Mouse (Mus musculus) limb, embryonic 15.5 days (tissue): Measurements from ENCODE around the gene Lrrc75a. TPM values are rescaled to one million over a fixed set of nuclear protein-coding genes. Genes with fewer than 3 reads are reported as not detected.

ENCODE experiments used
- ATAC-seq: fragments of 200-750 bp; cut with Nextera tagmentation; 2 replicates; pipeline ENCODE4 v1.8.0; 2017; ENCODE audit warnings: low read depth, moderate TSS enrichment; ENCODE audit not compliant: insufficient number of reproducible peaks, low FRiP score, low TSS enrichment
- H3K27ac ChIP-seq: fragments of 300-500 bp; sonication (generic); 2 replicates; pipeline ENCODE4 v1.5.1; 2015; ENCODE audit warnings: moderate library complexity, mild to moderate bottlenecking, inconsistent platforms
- H3K27me3 ChIP-seq: fragments of 300-500 bp; sonication (generic); 2 replicates; pipeline ENCODE4 v1.6.1; 2015; ENCODE audit warnings: inconsistent platforms
- H3K36me3 ChIP-seq: fragments of 300-500 bp; sonication (generic); 2 replicates; pipeline ENCODE4 v1.6.1; 2015; ENCODE audit warnings: inconsistent platforms
- H3K4me1 ChIP-seq: fragments of 300-500 bp; sonication (generic); 2 replicates; pipeline ENCODE4 v1.6.1; 2015; ENCODE audit warnings: inconsistent platforms
- H3K4me2 ChIP-seq: fragments of 300-500 bp; sonication (generic); 2 replicates; pipeline ENCODE4 v1.6.1; 2015; ENCODE audit warnings: mild to moderate bottlenecking, inconsistent platforms
- H3K4me3 ChIP-seq: fragments of 300-500 bp; sonication (generic); 2 replicates; pipeline ENCODE4 v1.5.1; 2015; ENCODE audit warnings: mild to moderate bottlenecking, inconsistent platforms
- H3K9ac ChIP-seq: fragments of 300-500 bp; sonication (generic); 2 replicates; pipeline ENCODE4 v1.6.1; 2015; ENCODE audit warnings: inconsistent platforms
- H3K9me3 ChIP-seq: fragments of 300-500 bp; sonication (generic); 2 replicates; pipeline ENCODE4 v1.6.1; 2016; ENCODE audit warnings: inconsistent platforms
- WGBS: fragments of 180-500 bp; shearing (Covaris S2); methylation state at CpG from one replicate; pipeline ENCODE4 v1.1.7; 2015; 5-methylcytosine and 5-hydroxymethylcytosine counted together
- polyA plus RNA-seq: library from polyadenylated mRNA; unstranded; fragments of >200 nt; fragmentation: Nextera tagmentation; extraction: Ambion mirVana; gene quantifications from 2 replicates; pipeline ENCODE4 v1.2.1, GENCODE M21; 2015

The Lrrc75a gene
- polyA plus RNA-seq, 1 experiment from 2014 or later: 14.5 TPM

DNA sequence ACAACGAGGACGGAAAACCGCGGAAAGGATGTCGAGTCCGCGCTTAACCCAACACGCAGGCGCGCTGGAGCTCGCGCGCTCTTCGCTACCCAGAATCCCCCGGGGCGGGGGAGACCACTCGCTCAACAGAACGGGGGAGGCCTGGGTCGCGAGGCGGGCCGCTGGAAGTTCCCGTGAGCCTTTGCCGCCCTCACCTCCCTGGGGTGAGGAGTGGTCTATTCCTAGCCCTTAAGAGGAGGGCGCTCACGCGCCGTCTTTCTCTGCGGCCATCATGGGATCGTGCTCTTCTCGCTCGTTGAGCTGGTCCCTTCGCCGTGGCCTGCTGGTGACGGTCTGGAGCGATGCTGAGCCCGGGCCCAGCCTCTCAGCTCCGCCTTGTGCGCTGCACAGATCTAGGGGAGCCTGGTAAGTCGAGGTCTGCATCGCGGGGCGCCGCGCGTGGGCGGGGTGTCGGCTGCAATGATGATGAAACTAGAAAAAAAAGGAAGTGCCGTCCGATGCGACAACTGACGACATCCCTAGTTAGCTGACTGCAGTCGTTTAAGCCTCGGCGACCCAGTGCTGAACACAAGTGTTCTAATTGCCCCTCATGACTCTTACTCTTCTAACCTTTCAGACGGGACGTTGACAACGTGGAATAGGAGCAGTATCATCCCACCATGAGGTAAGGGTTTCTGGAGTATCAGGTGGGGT lies 45.6 kb downstream of the Lrrc75a start:
- WGBS: under 1% methylated on average over 58 of the region's 58 CpGs
- ATAC-seq: peak; percentile 92
- Histone ChIP-seq H3K4me1 (peaks cover 37% of the 10 kb centered on the region), H3K9me3 (no peaks in the 10 kb centered on the region), H3K4me2 (peak overlapping the region; percentile 49), H3K36me3 (peaks cover 38% of the 10 kb centered on the region), H3K27ac (peak overlapping the region; percentile 96), H3K9ac (peak overlapping the region; percentile 98), H3K27me3 (no peaks in the 10 kb centered on the region), H3K4me3 (peak overlapping the region; percentile 82)

DNA sequence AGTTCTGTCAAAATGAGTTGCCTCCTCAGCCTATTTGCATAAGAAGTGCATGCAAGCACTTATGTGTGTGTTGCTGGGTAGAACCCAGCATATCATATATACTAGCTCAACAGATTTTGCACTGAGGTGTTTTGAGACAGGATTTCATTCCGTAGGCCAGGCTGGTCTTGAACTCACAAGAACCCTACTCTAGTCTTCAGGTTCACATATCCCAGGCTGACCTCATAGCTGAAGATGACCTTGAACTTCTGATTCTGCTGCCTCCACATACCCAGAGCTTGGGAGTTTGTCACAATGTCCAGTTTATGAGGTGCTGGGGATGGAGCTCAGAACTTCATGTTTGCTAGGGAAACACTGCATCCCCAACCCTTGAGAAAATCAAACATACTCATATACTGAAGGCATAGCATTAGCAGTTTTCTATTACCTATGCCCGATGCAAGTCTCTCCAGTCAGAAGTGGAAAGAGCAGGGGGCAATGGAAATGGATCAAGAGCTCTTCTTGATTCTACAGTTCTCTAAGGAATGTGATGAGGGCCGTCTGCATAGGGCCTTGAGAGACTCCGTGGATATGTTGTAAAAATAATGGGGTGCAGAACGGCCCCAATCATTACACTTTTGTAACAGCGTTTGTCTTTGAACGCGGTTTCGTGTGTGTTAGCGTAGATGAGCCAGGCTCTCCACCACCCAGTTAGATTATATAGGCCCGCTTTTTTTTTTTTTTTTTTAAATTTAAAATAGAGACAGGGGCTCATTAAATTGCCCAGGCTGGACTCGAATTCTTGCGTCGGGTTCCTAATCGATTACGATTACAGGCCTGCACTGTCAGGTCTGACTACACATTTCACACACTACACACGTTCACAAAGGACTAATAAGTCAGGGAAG lies 46.3 kb downstream of the Lrrc75a start:
- Histone ChIP-seq H3K27ac (peak overlapping the region; percentile 96), H3K9ac (peak overlapping the region; percentile 47), H3K4me2 (peak overlapping the region; percentile 49), H3K4me3 (peak overlapping the region; percentile 82), H3K9me3 (no peaks in the 10 kb centered on the region), H3K27me3 (no peaks in the 10 kb centered on the region), H3K4me1 (peaks cover 32% of the 10 kb centered on the region), H3K36me3 (peaks cover 30% of the 10 kb centered on the region)
- ATAC-seq: peak; percentile 0; the same call in 1 of the 2 replicates
- WGBS: 10% methylated on average over 17 of the region's 17 CpGs

DNA sequence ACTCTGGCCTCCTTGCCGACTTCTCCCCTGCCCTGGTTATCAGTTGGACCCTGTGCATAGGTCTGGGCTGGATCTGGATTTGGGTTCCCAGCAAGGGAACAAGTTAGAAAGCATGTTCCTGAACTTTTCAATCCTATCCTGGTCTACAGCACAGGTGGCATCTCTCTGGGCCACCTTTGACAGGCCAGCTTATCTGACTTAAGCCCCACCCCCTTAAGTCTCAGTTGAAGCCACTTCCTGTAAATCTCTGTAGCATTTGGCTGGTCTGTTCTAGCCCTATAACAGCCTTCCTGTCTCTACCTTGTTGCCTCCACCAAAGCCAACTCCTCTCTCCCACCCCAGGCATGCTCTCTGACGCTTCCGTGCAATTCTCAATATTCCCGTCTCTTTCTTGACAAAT lies 49.8 kb downstream of the Lrrc75a start:
- Histone ChIP-seq H3K27me3 (no peaks in the 10 kb centered on the region), H3K9me3 (no peaks in the 10 kb centered on the region), H3K4me1 (peaks cover 6% of the 10 kb centered on the region), H3K4me3 (no peak overlapping the region), H3K4me2 (no peak overlapping the region), H3K36me3 (no peaks in the 10 kb centered on the region), H3K27ac (no peak overlapping the region), H3K9ac (no peak overlapping the region)
- ATAC-seq: no peak
- 81% methylated on average over 4 of the region's 4 CpGs for WGBS

DNA sequence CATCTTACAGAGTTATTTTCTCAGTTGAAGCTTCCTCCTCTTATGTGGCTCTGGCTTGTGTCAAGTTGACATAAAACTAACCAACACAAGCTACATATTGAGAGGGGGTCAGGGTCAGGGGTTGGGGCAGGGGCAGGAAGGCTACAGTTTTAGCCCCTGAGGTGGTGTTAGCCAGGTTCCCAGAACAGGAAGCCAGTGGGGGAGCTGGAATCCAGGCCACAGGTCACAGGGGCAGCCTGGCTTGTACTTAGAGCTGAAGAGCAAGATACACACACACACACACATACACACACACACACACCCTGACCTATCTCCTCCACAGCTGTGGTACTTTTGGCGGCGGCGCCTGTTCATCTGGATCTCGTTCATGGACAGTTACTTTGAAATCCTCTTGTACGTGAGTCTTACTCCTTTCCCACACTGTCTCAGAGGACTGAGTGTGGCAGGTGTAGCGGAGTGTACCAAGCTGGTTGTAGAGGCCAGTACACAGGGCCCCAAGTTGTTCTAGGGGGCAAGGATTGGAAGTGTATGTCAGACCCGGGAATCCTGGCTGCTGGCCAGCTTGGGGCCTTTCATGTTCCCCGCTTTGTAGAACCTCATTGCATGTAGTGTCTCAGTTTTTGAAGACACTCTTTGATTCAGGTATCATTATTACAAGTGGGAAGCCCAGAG lies 56.3 kb downstream of the Lrrc75a start:
- H3K9ac ChIP-seq: no peak overlapping the region
- 0 out of 2 replicates have a peak, but pooled peaks have one; percentile 20 for ATAC-seq
- no peaks in the 10 kb centered on the region for H3K9me3 ChIP-seq
- WGBS: 55% methylated on average over 8 of the region's 8 CpGs
- no peak overlapping the region for H3K4me2 ChIP-seq
- H3K36me3 ChIP-seq: no peaks in the 10 kb centered on the region
- no peak overlapping the region for H3K27ac ChIP-seq
- no peak overlapping the region for H3K4me3 ChIP-seq
- H3K4me1 ChIP-seq: peaks cover 5% of the 10 kb centered on the region; the same call in 1 of the 2 replicates
- no peaks in the 10 kb centered on the region for H3K27me3 ChIP-seq

DNA sequence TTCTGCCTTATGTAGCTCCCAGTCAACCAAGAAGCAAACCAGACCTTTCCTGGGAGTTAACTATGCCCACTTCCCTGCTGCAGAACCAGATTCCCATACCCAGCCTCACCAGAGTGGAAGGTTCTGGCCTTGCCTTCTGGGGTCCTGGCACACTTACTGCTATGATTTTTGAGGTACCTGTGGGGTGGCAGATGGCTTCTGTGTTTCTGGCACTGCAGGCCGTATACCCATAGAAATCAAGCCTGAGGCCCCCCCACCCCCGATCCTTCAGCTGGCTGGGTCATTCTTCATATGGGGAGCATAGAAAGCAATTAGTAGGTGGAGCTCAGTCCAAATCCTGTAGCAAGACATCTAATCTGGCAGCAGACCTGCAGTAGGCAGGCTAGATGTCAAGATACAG lies 57.3 kb downstream of the Lrrc75a start:
- peaks cover 5% of the 10 kb centered on the region; the same call in 1 of the 2 replicates for H3K4me1 ChIP-seq
- H3K27me3 ChIP-seq: no peaks in the 10 kb centered on the region
- no peak overlapping the region for H3K27ac ChIP-seq
- no peak overlapping the region for H3K4me2 ChIP-seq
- 82% methylated on average over 2 of the region's 2 CpGs for WGBS
- H3K4me3 ChIP-seq: no peak overlapping the region
- H3K9me3 ChIP-seq: no peaks in the 10 kb centered on the region
- H3K9ac ChIP-seq: no peak overlapping the region
- no peak for ATAC-seq
- no peaks in the 10 kb centered on the region for H3K36me3 ChIP-seq

DNA sequence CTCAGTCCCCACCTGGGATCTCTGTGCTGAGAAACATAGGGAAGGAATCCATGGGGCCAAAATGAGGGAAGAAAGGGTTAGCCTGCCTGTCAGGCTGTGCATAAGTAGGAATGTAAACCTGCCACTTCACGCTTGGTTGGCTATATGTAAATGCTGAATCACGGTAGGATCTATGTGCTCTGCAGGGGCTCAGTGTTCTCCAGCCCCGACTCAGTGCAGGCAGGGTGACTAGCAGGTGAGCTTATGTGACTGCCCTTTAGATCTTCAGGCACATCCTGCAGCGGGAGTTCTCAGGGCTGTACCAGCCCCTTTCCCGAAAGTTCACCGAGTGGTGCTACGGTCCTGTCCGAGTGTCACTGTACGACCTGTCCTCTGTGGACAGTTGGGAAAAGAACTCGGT lies 58.9 kb downstream of the Lrrc75a start:
- H3K27ac ChIP-seq: no peak overlapping the region
- no peaks in the 10 kb centered on the region for H3K36me3 ChIP-seq
- H3K27me3 ChIP-seq: no peaks in the 10 kb centered on the region
- H3K9ac ChIP-seq: no peak overlapping the region
- no peak overlapping the region for H3K4me3 ChIP-seq
- ATAC-seq: no peak
- peaks cover 5% of the 10 kb centered on the region; the same call in 1 of the 2 replicates for H3K4me1 ChIP-seq
- H3K9me3 ChIP-seq: no peaks in the 10 kb centered on the region
- WGBS: 83% methylated on average over 10 of the region's 10 CpGs
- no peak overlapping the region for H3K4me2 ChIP-seq

DNA sequence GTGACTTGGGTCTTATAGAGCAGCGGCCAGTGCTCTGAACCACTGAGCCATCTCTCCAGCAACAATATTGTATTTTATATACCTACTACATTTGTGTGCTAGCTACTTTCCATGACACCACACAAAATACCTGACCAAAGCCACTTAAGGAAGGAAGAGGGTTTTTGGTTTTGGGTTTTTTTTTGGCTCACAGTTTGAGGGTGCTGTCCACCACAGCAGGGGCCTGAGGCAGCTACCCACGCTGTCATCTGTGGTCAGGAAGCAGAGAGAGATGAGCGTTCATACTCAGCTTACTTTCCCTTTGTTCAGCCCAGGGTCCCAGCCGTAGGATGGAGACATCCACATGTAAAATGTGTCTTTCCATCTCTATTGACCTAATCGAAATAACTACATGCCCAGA lies 61.3 kb downstream of the Lrrc75a start:
- Histone ChIP-seq H3K4me2 (no peak overlapping the region), H3K9me3 (no peaks in the 10 kb centered on the region), H3K4me1 (peaks cover 2% of the 10 kb centered on the region; the same call in 1 of the 2 replicates), H3K27me3 (no peaks in the 10 kb centered on the region), H3K4me3 (no peak overlapping the region), H3K27ac (no peak overlapping the region), H3K36me3 (no peaks in the 10 kb centered on the region), H3K9ac (no peak overlapping the region)
- WGBS: 87% methylated on average over 5 of the region's 5 CpGs
- no peak for ATAC-seq

DNA sequence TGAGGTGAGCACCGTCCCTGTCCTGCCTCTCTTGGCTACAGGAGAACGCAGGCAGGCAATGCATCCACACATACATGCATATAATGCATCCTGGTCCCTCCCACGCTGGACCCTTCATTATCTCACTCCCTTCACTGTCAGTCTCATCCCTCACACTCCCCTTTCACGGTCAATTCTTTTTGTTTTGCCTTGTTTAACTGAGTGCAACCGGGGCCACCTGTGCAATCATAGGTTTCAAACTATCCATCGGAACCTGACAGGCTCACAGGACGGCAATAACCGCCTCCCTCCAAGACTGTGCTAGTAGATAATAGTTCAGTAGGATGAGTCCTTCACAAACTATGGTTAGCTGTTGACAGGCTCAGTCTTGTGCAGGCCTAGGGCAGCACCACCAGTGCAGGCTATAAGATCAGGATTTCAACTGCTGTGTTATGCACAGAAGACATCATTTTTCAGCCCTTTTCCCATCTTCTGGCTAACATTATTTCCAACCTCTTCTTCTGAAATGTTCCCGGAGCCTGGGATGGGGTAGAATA lies 63.6 kb downstream of the Lrrc75a start:
- Histone ChIP-seq H3K4me2 (no peak overlapping the region), H3K9me3 (no peaks in the 10 kb centered on the region), H3K27ac (no peak overlapping the region), H3K4me1 (no peaks in the 10 kb centered on the region), H3K4me3 (no peak overlapping the region), H3K36me3 (no peaks in the 10 kb centered on the region), H3K27me3 (no peaks in the 10 kb centered on the region), H3K9ac (no peak overlapping the region)
- WGBS: 79% methylated on average over 9 of the region's 9 CpGs
- ATAC-seq: no peak

DNA sequence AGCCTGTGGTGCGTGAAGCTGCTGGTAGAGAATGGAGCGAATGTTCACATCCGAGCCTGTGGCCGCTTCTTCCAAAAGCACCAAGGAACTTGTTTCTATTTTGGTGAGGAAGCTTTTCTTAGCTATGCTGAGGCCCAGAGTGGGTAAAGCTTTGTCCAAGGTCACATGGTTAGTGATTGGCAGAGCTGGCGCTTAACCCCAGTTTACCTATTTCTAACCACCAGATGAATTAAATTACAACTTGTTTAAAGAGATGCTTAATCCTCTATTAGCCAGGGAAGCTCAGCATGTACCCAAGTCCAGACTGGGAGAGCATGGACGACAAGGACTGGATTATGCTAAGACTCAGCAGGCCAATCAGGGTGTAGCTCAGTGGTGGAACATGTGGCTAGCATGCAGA lies 65.3 kb downstream of the Lrrc75a start:
- Histone ChIP-seq H3K9ac (no peak overlapping the region), H3K9me3 (no peaks in the 10 kb centered on the region)
- ATAC-seq: no peak

DNA sequence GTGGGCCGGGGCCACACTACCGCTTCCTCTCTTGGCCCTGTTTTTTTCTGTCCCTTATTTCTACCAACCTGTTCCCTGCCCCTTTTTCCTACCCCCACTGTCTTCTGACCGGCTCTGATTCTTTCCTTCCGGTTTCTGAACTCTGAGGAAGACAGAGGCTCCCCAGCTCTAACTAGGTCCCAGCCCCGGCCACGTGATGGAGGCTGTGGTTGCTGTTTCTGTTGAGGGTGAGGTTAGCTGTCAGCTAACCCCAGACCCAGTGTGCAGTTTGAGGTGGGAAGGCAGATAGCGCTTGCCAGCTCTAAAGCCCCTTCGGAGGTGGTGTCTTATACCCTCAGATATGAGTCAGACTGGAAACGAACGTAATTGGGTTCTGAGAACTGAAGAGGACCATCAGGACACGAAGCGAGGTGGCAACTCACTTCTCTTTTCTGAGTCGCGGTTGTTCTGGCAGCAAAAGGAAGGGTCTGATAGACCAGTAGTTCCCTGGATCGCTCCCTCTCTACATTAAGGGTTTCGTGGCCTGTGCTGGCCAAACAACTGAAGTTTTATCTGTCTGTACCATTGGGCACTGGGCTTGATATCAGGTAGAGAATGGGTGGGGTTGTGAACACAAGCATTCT lies 71.7 kb downstream of the Lrrc75a start:
- no peak overlapping the region for H3K9ac ChIP-seq
- no peak for ATAC-seq
- no peaks in the 10 kb centered on the region for H3K9me3 ChIP-seq
- H3K4me1 ChIP-seq: peaks cover 13% of the 10 kb centered on the region
- peak overlapping the region; percentile 99 for H3K4me2 ChIP-seq
- no peak overlapping the region for H3K27ac ChIP-seq
- no peaks in the 10 kb centered on the region for H3K36me3 ChIP-seq
- H3K27me3 ChIP-seq: 0 out of 2 replicates have a peak, but pooled peaks cover 5% of the 10 kb centered on the region
- WGBS: 64% methylated on average over 16 of the region's 16 CpGs
- peak overlapping the region; percentile 49; the same call in 1 of the 2 replicates for H3K4me3 ChIP-seq

More for the DNA sequence above, 65.3 kb downstream of the Lrrc75a start:
- H3K36me3 ChIP-seq: no peaks in the 10 kb centered on the region
- H3K27ac ChIP-seq: no peak overlapping the region
- no peaks in the 10 kb centered on the region for H3K4me1 ChIP-seq
- no peaks in the 10 kb centered on the region for H3K27me3 ChIP-seq
- WGBS: 80% methylated on average over 6 of the region's 6 CpGs
- H3K4me3 ChIP-seq: no peak overlapping the region
- H3K4me2 ChIP-seq: no peak overlapping the region
